Mouse (Mus musculus) lung, postnatal 0 days (tissue): ENCODE measurements around the gene Tpcn1.

Experiments used
- CTCF ChIP-seq: IDR thresholded peaks from 2 replicates; pipeline ENCODE4 v1.5.1; 2016; ENCODE audit warnings: antibody characterized with exemption, mild to moderate bottlenecking
- EP300 ChIP-seq: IDR thresholded peaks from 2 replicates; pipeline ENCODE4 v1.6.1; 2016; ENCODE audit warnings: antibody characterized with exemption, mild to moderate bottlenecking, control low read depth

GRCm38 (mm10) chr5:120594485-120594884, 6.0 kb upstream of the Tpcn1 start:
- TF ChIP-seq EP300: no peak
- no peak for TF ChIP-seq CTCF
